Mouse (Mus musculus) thymus, postnatal 4 days (tissue): ENCODE measurements around the gene Rnf103.
"Not testable (repeated sequence)": the region's sequence is repeated elsewhere in the genome, so short reads cannot be mapped to it uniquely, and the experiment has no call there.

Experiments
- DNase-seq: peaks from one replicate; pipeline ENCODE4 v3.0.0; 2021

Rnf103 gene

DNA sequence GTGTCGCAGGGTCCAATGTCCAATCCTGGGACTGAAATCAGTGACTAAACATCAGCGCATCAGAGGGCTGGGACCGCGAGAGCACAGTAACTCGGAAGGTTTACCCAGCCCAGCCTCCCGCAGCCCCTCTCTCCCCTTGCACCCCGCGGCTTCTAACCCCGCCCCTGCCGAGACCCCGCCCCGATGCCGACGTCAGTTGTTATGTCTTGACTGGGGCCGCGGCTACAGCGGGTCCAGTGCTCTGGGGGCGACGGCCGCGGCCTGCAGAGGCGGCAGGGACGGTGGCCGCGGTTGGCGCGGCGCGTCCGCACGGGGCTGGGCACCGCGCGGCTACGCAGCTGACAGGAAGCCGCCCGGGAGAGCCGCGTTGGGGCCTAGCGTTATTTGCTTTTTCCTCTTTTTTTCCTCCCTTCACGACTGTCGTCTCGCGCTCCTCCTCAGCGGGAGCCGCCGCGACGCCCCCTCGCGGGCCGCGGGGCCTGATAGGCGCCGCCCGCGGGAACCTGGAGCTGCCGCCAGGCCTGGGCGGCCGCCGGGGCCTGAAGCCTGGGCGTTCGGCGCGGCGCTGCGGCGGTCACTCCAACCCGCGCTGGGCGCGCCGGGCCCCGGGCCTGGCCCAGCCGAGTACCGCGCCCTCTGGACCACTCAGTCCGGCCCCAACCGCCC, at the start of gene Rnf103:
Gene Rnf103 (plus strand): TSS at position 220 of the 666 bp plus-strand sequence.
- peak; percentile 96 for DNase-seq

DNA sequence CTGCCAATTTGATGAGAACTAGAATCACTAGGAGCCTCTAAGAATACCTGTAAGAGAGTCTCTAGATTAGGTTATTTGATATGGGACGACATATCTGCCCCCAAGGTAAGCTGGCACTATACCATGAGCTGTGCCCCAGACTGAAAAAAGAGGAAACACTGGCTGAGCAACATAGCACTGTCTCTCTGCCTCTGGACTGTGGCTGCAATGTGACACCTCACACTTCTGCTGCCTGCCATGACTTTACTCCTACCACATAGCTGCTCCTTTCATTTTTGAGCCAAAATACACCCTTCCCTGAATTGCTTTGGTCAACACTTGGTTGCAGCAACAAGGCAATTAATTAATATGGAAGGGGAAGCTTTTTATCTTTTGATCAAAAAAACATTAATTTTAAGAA, 48.9 kb upstream of the Rnf103 start:
- DNase-seq = no peak

DNA sequence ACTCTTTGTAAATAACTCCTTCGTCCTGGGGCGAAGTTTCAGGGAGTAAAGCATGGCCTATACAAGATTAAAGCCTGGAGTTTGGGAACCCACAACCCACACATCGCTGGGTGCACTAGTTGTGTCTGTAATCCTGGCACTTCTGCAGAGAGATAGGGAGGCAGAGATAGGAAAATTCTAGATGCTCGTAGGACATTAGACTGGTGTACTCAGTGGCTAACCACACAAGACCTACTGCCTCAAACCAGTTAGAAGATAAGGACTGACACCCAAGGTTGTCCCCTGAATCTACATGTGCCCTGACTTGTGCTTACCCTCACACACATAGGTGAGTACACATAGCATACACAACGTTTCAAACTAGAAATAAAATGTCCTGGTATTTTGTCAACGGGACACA, 48.1 kb upstream of the Rnf103 start:
- no peak for DNase-seq

DNA sequence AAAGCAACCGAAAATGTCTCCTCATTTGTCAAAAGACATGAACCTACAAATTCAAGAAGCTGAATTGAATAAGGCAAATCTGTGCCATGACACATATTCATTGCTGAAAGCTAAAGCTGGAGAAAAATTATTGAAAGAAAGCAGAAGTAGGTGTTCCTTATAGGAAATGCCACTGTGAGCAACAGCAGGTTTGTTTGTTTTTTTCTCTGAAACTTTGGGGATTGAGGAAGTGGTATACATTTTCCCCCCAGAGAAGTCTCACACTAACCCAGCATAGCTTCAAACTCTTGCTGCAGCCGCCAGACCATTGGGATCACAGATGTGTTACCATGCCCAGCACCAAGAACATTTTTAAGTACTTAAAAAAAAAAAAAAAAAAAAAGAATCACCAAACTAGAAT, 40.9 kb upstream of the Rnf103 start:
- no peak for DNase-seq

DNA sequence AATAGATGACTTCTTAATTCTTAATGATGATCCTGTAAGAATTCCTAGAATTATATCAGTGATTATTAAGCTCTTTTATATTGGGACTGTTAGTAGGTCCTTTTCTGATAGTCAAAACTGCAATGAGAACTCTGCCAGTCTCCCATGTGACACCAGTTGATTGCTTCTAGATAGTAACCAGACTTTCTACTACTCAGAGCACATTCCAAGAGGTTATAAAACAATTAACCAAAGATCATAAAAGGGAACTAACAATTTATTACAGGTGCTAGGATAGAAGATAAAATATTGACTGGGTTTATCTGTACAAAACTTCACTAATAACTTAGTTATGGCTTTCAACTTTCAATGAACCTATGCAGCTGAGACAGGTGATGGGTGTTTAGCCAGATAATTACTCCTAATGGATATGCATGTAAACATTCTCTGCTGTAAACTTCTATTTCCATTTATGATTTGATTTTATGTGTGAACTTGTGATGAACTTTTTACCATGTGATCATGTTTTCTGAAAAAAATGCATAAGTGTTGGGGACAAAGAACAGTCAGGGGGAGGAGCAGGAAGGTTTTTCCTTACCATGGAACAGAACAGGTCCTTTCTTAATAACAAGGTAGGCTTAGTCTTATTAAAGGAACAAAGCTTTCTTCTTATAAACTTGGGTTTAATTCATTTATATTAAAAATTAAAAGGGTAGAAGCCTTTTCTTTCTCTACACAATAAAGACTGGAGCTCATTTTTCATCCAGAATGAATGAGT, 39.5 kb upstream of the Rnf103 start:
- not testable (repeated sequence) for DNase-seq

DNA sequence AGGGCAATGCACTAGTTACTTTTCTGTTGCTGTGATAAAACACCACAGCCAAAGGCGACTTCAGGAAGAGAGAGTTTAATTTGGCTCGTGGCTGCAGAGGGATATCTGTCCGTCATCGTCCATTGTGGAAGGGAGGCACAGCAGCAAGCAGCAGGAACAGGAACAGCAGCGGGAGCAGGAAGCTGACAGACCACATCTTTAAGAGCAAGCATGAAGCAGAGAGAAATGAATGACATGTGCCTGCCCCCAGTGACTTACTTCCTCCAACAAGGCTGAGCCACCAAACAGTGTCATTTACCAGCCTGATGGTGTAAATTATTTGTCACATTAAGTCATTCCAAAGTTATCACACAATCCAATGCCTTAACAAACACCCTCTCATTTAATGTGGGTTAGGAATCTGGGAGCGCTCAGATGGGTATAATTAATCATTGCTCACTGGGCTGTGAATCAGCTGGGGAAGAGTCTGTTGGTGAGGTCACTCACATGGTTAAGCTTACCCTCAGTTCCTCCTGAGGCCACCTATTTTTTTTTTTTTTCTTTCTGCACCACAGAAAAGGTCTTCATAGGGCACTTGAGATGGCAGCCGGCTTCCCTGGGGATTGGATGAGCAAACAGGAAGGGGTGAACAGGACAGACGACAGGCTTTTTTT, 35.6 kb upstream of the Rnf103 start:
- DNase-seq = no peak

DNA sequence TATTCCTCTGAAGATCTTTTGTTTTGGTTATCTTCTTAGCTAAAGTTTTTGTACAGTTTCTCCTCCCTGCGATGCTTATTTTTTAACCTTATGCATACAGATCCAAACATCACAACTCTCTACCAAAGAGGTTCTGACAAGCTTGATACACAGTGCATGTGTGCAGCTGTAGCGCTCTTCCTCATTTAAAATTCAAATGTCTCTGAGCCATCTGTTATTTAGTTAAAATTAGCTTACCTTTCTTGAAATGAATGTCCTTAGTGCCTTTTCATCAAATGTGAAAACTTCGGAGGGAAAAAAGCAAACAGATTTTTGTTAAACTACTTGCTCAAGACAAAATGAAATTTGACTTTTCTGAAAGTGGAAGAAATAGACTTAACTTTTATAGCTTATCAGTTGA, 28.5 kb upstream of the Rnf103 start:
- no peak for DNase-seq

DNA sequence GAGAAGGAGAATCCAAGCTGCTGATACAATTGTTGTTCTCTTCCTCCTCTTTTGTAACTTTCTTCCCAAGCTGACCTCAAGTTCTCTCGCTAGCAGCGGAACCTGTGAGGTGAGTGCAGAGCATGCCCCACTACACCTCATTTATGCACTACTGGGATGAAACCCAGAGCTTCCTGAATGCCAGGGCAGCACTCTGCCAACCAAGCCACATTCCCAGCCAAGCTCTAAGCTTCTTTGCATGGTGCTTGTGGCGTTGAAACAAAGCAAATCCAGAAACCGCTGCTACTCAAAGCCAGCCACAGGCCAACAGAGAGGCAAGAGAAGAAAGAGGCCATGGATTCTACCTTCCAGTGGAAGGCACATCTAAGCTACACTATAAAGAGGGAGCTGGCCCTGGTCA, 25.9 kb upstream of the Rnf103 start:
- DNase-seq = no peak

DNA sequence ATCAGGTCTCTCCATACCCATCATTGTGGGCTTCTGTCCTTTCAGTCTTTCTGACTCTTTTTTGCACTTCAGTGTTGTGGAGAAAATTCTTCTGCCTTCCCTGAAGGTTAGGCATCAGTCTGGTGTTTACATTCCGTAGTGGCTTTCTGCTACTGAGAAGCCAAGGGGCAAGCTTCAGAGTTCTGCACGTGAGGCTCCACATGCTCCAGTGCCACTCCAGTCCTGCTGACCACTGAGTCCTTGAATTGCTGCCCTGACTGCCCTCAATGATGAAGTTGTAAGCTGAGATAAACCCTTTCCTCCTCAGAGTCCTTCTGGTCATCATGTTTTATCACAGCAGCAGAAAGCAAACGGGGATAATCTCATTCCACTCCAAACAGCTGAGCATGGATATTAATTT, 24.4 kb upstream of the Rnf103 start:
- no peak for DNase-seq

DNA sequence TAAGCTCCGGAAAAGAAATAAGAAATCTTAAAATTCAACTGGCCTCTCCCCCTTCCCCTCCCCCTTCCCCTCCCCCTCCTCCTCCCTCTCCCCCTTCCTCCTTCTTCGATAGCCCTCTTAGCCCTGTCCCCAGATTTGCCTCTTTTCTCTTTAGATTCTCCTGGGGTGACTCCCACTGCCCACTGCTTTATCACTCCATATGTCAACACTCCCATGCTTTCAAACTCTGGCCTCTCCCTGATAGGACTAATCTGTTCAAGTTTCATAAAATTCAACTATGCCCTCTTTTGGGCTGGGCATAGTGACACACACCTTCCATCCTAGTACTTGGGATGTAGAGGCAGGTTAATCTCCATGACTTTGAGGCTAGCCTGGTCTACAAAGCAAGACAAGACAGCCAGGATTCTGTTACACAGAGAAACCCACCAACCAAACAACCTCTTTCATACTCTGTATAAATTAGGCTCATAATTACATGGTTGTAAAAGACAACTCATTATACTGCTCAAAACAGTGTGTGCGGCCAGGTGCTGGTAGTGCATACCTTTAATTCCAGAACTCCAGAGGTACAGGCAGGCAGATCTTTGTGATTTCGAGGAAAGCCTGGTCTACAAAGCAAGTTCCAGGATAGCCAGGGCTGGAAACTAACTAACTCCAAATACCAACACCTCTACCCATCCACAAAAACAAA, 21.7 kb upstream of the Rnf103 start:
- DNase-seq = no peak

DNA sequence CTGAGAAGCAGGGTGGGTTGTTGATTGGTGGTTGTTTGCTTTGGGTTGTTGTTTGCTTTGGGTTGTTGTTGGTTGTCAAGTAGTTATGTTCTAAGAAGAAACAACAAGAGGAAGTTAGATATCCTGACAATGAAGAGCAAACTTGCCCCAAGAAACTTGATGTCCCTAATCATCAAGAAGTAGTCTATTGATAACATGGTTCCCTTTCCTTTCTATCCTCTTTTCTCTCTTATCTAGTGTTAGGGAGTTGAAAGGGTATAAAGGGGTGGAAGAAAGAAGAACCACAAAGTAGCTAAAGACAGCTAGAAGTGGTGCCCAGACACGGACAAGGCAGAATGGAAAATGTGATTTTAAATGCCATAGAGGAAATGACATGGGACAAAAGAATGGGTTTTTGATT, 20.9 kb upstream of the Rnf103 start:
- DNase-seq = no peak

DNA sequence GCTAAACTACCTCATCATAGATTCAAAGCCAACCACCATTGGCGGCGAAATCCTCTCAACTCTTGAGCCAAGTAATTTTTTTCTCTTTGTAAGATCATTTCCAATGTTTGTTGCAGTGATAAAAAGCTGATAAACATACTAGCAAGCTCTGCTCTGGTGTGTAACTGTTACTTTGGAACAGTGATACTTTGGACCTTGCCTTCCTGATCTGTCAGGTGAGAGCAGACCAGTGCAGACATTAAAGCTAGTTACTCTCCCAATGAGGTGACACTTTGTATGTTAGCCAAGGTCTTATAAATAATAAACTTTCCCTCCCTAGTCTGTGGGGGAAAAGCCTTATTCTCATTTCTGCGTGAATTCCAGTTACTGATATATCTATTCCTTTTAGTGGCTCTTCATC, 18.1 kb upstream of the Rnf103 start:
- DNase-seq = no peak

DNA sequence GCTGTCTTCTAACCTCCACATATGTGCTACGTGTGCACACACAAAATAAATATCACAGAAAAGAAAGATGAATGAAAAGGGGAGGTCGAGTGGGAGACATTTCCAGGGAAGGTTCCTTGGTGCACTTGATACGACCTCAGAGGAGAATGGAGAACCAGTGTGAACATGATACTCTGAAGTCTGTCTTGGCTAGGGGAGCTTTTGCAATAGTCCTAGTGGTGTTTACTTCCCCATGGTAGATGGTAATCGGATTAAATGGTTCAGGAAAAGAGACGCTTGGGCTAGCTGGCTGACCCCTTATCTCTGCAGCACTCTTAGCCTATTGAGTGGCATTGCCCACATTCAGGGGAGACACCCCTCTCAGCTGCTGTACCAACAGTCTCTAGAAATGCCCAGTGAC, 16.9 kb upstream of the Rnf103 start:
- DNase-seq = no peak

DNA sequence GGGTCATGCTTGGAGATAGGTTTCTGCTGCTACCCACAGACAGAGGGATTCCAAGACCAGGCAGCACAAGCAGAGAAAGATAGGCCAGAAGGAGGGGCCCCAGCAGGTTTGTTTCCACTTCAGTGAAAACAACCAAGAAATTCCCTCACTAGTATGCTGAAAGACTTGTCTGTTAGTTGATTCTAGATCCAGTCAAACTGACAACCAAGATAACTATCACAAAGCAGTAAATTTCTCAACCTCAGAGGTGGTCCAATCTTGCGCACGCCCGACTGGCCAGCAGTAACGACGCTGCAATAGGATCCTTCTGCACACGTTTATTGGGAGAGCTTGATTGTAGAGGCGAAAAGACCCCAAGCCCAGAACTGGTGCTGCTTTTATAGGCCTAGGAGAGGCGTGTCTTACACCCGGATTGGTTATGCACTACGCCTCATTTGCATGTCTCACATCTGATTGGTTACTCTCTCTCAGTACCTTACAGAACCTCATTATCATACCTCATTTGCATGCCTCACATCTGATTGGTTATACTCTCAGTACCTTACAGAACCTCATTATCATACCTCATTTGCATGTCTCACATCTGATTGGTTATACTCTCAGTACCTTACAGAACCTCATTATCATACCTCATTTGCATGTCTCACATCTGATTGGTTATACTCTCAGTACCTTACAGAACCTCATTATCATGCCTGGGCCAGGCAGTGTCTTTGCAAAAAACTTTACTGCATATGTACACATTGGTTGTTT, 14.7 kb upstream of the Rnf103 start:
- not testable (repeated sequence) for DNase-seq

DNA sequence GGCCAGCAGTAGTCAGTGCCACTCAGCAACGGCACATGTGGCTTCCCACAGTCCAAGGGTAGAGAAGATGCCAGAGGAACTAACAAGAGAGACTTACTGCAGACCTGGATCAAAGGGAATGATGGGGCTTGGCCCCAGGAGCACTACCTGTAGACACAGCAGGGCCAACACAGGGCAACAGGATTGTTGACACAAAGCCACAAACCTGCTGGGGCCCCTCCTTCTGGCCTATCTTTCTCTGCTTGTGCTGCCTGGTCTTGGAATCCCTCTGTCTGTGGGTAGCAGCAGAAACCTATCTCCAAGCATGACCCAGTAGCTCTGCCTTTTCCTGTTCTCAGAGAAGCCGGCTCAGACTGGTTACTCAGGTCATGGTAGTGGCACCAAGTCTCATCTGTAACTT, 14.1 kb upstream of the Rnf103 start:
- DNase-seq = not testable (repeated sequence)

DNA sequence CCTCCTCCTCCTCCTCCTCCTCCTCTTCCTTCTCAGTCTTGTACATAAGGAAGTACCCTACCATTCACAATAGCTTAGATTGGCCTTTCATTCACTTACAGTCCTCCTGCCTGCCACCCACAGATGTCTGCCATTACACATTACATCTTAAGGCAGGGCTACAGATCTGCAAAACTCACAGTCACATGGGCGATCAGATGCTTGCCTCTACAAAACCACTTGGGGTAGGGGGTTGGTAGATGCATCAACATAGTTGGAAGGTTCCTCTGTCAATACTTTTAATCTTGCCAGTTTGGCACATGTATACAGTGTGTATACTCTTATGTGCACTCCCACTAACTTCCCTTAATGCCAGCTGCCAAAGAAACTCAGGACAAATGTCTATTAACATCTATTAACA, 13.6 kb upstream of the Rnf103 start:
- DNase-seq = no peak

DNA sequence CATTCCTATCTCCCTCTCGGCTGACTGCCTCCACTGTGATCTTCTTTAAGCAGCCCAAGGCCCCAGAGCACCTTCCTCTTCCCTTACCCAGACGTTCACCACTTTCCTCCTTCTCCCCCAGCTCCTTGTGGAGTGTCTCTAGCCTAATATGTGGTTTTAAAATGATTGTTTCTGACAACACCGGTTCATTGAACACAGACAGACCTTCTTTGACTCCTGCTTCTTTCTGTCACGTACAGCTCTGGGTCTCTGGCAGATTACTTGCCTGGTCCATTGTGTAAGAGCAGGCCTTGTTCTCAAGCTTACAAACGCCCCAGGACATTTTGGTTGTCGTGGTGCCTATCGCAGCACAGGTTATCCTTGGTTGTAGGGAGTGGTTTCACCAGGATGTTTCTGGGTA, 12.6 kb upstream of the Rnf103 start:
- DNase-seq = no peak

DNA sequence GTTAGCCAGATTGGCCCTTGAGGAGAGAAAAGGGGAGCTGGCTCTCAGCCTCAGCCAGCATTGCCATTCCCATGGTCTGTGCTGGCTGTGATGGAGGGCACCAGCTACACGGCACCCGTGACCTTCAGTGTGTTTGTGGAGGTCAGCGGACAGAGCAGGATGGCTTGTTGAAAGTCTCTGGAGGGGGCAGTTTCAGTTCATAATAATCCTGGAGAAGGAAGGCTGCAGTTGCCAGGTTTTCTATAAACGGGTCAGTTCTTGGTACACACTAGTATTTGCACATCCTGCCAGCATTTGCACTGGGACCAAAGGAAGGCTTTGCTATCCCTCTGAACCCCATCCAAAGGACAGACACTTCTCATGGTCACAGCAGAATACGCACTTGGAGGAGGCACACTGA, 8.4 kb upstream of the Rnf103 start:
- no peak for DNase-seq

DNA sequence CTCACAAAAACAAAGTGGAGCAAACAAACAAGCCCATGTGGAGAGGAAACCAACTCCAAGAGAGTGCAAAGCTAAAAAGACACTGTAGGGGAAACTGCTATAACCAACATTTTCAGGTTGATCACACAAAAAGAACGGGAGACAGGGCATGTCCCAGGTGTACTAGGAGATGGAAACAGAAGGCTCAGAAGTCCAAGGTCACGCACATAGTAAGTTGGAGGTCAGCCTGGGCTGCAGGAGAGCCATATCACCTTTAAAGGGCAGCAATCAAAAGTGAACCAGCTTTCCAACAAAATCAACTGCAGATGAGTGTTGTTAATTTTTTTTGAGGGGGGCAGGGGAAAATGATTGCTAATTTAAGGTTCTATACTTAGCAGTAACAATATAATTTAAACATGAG, 7.5 kb upstream of the Rnf103 start:
- DNase-seq = no peak

DNA sequence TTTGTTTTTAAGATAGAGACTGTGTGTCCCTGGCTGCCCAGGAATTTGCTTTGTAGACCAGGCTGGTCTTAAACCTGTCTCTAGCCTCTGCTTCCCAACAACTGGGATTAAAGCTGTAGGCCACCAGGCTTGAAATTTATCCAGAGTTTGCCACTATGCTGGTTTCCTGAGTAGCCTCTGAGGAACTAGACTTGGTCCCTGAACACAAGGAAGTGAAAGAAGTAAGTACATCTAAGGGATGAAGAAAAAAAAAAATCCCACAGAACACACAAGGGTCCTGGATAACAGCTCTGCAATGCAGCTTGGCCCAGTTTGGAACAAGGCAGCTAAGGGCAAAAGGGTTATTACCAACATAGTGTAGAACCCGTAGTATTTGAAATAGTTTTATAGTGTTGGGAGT, 6.8 kb upstream of the Rnf103 start:
- DNase-seq = no peak

DNA sequence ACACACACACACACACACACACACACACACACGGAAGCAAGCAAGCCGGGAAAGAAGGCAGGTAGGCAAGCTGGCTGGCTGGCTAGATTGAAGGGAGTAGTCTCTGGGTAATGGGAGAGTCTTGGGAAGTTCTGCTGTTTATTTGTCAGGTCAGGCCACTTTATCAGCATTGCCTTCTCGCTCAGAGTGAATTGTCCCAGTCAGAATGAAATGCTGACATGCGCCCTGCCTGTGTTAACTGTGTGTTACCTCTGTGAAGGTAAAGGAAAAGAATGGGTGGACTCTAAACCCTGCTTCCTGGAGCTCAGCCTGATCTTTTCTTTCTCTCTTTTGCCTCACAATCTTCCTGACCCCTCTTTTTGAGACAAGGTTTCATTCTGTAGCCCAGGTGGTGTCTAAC, 5.7 kb upstream of the Rnf103 start:
- no peak for DNase-seq

DNA sequence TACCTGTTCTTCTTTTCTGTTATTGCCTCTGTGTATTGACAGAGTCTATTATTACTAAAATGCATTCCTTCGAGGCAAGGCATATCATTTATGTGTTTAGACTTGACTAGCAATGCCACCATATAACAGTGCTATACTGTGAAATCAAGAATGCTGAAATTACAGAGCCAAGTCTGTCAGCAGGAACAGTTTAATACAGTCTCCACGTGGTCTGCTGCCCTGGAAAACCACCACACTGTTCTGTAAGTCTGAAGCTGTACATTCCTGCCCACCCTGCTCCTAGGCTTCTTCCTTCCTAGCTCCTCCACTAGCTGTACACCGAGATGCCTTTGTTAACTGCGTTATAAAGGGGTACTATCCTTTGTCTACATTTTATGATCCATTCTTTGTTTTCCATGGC, 1.6 kb upstream of the Rnf103 start:
- no peak for DNase-seq
